9 mouse cellular contexts compared by ENCODE assay signal in the genomic region with DNA sequence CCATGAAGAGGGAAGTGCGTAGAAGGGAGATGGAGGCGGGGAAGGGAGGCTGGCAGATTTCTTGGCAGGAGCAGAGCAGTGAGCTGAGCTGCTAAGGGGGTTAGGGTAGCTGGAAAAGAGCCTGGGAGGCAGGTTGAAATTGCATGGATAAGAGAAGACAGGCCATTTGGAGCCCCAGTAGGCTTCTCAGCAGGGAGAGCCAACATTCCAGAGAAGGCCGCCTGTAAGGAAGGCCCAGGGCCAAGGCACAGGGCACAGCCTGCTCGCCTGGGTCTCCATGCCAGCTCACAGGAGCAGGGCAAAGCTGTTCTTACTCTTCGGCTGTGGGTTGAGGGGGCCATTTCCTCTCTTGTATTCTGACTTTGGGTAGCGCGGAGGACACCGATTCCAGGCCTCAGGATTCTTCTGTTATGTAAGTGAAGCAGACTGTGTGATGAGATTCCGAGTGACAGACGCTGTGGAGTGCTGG.
DNase-seq lines count a peak whose midpoint lies in the region; ATAC-seq and TF ChIP-seq lines count a peak whose summit lies in the region.
"Had no signal": no experiment of that assay in that cellular context is flagged by ENCODE, and none has a peak within 500 bp of the region (broad histone marks: within the 10 kb centered on the region; RNA-seq: fewer than 3 reads in every experiment).

No protein-coding gene starts in this region.

- no peak for TF ChIP-seq CTCF in layer of hippocampus, adult 2 months (conservative IDR thresholded peaks at IDR 0.05)

- ATAC-seq in frontal cortex, adult (ENCODE audit: low TSS enrichment) = peak; percentile 94
- ATAC-seq in granulocyte monocyte progenitor cell, adult 5-6 weeks (replicated peaks; ENCODE audit: poor library complexity, severe bottlenecking) = no peak

- H3K27ac ChIP-seq in layer of hippocampus, adult 2 months = peak overlapping the region; percentile 67; the same call in 1 of the 2 replicates
- H3K27ac ChIP-seq: liver, embryonic 13.5 days had no signal

- no peak for DNase-seq in frontal cortex, postnatal 14 days (ENCODE audit: low spot score in 2 of 2)
- peak; percentile 99 for DNase-seq in cerebellum, adult 9-11 months
- DNase-seq in layer of hippocampus, adult 2 months (ENCODE audit: low spot score in 2 of 2) = peak; percentile 13 to 48
- DNase-seq in retina, postnatal 1 day = peak; percentile 21
- no peak for DNase-seq in spleen, postnatal 10 days (ENCODE audit: low spot score in 2 of 2)
- DNase-seq in embryo, embryonic 11 days = no peak
- DNase-seq: liver, embryonic 13.5 days had no signal

- no peak overlapping the region for H3K4me3 ChIP-seq in layer of hippocampus, adult 2 months
- H3K4me3 ChIP-seq: liver, embryonic 13.5 days had no signal

Comparison
In these comparisons a context has a peak if more than half of its experiments do, and no peak if none do; other contexts are left out.
1. DNase-seq: peak in cerebellum, adult 9-11 months (single experiment), layer of hippocampus, adult 2 months (2 of 2) and retina, postnatal 1 day (single experiment); none in frontal cortex, postnatal 14 days (0 of 2), spleen, postnatal 10 days (0 of 2) and embryo, embryonic 11 days (single experiment).